Mouse (Mus musculus): Measurements from ENCODE around the gene Hist1h3b. TPM values are rescaled to one million over a fixed set of nuclear protein-coding genes. Genes with fewer than 3 reads are reported as not detected.

Hist1h3b gene
- not detected for polyA plus RNA-seq (2014; fragmentation: Illumina TruSeq; extraction: RNeasy Lipid Tissue Mini Kit (QIAGEN cat#74804); ENCODE audit: low read depth, low replicate concordance)

DNA sequence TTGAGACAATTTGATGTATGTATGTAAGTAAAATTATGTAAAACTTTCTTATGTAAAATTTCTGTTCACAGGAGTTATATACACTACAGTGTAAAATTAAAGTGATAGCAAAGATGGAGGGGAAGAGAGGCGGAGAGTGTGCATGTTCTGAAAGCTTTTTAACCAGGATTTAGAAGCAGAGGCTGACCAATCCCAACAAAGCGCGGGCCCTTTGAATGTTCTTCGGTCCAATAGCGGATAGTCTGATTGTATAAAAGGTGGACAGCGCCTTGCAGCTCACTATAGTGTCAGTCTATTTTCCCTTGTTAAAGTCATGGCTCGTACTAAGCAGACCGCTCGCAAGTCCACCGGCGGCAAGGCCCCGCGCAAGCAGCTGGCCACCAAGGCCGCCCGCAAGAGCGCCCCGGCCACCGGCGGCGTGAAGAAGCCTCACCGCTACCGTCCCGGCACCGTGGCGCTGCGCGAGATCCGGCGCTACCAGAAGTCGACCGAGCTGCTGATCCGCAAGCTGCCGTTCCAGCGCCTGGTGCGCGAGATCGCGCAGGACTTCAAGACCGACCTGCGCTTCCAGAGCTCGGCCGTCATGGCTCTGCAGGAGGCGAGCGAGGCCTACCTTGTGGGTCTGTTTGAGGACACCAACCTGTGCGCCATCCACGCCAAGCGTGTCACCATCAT lies at the start of gene Hist1h3b:
TSS of gene Hist1h3b (plus strand) at position 201 of the 675 bp plus-strand sequence.

DNA sequence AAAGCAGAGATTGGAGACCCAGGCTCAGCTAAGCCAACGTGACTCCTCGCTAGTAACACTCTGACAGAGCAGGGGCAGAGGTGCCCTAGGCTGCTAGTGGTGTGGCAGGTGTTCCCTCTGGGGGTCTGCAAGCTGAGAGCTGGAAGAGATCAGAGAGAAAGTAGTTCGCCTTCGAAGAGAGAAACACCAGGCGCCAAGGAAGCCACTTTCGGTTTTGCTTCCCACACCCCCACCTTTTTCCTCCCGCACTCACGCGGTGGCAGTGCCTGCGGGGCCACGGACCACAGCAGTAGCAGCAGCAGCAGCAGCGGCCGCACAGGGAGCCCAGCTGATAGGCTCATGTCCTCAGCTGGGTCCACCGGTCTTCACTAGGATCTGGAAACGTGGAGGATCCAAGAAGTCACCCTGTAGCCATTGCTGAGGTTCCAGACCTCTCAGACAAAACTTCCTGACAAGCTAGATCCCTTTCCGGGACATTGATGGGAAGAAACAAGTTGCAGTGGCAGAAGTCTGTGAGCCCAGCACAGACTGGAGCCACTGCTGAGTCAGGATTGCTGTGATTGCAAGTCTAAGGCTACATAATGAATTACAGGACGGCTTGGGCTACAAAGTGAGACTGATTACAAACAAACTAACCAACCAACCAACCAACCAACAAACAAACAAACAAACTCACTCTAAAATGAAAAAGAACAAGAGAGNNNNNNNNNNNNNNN lies 41.5 kb upstream of the Hist1h3b start, which contains the start of gene Hfe:
TSS of gene Hfe (minus strand) at position 481 of the 716 bp plus-strand sequence.

DNA sequence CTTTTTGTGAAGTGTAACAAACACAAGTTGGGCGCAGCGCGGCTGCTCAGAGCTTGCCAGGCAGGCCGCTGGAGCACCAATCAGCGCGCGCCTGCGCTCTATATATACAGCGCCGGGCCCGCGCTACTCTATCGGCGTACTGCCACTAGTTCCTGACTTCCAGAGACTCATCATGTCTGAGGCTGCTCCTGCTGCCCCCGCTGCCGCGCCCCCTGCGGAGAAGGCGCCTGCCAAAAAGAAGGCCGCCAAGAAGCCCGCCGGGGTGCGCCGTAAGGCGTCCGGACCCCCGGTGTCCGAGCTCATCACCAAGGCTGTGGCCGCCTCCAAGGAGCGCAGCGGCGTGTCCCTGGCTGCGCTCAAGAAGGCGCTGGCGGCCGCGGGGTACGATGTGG lies 13.4 kb upstream of the Hist1h3b start, which contains the start of gene Hist1h1c:
TSS of gene Hist1h1c (plus strand) at position 132 of the 392 bp plus-strand sequence.

DNA sequence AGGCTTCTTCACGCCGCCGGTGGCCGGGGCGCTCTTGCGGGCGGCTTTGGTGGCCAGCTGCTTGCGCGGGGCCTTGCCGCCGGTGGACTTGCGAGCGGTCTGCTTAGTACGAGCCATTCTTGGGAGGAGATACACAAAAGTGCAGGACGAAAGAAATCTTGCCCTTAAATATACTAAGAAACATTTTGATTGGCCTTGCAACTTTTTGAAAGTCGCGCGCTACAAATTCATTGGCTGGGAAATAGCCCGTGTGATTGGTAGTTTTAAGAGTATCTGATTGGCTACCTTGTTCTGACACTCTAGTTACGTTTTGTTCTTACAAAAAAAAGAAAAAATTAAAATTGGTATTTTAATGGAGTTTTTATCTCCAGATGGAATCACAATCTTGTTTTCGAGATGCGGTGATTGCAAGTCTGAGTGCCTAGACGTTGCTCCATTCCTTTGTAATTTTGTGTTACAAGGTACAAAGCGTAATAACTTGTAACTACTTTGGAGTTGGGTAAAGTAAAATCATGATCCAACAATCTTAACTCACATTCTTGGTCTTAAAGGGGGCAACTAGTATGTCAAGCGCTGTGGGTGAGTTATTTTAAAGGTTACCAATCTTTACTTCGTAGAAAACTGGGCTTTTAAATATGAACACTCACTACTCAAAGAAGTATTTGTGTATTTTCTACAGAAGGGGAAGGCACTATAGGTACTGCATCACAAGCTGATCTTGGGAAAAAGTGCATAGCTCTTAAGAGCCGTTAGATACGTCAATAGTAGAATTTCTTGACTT lies 6.5 kb upstream of the Hist1h3b start, which contains the start of gene Hist1h3c:
TSS of gene Hist1h3c (minus strand) at position 222 of the 781 bp plus-strand sequence.

DNA sequence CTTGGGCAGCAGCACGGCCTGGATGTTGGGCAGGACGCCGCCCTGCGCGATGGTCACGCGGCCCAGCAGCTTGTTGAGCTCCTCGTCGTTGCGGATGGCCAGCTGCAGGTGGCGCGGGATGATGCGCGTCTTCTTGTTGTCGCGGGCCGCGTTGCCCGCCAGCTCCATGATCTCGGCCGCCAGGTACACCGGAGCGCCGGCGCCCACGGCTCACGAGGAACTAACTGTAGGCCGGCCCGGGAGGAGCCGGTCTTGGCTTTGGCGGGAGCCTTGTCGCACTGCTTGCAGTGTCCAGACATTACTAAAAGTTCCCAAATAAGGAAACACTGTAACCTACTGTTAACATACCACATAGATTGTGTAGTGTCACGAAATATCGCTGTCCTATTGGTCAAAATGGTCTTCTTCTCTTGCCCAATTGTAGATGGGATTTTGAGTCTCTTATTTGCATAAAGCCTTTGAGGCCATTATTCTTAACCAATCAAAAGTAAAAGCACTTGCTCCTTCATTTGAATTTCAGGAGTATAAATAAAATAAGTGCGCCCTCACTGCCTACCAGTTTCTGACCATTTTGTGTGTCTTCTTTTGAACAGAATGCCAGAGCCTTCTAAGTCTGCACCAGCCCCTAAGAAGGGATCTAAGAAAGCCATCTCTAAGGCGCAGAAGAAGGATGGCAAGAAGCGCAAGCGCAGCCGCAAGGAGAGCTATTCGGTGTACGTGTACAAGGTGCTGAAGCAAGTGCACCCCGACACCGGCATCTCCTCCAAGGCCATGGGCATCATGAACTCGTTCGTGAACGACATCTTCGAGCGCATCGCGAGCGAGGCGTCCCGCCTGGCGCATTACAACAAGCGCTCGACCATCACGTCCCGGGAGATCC lies 5.6 kb upstream of the Hist1h3b start, which contains the start of gene Hist1h2bb:
TSS of gene Hist1h2bb (plus strand) at position 534 of the 880 bp plus-strand sequence.

DNA sequence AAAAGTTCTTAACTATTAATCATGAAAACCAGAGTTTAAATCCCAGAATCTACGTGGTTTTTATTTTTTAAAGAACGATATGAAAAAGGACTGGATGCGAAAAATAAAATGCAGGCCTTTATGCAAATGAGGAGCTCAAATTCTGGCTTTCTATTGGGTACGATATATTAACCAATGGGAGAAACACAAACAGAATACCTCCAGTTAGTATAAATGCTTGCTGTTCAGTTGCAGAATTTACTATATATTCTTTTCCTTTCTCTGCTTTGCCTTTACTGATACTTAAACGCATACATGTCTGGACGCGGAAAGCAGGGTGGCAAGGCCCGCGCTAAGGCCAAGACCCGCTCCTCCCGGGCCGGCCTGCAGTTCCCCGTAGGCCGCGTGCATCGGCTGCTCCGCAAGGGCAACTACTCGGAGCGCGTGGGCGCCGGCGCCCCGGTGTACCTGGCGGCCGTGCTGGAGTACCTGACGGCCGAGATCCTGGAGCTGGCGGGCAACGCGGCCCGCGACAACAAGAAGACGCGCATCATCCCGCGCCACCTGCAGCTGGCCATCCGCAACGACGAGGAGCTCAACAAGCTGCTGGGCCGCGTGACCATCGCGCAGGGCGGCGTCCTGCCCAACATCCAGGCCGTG lies 1.1 kb upstream of the Hist1h3b start, which contains the start of gene Hist1h2ab:
TSS of gene Hist1h2ab (plus strand) at position 288 of the 639 bp plus-strand sequence.

DNA sequence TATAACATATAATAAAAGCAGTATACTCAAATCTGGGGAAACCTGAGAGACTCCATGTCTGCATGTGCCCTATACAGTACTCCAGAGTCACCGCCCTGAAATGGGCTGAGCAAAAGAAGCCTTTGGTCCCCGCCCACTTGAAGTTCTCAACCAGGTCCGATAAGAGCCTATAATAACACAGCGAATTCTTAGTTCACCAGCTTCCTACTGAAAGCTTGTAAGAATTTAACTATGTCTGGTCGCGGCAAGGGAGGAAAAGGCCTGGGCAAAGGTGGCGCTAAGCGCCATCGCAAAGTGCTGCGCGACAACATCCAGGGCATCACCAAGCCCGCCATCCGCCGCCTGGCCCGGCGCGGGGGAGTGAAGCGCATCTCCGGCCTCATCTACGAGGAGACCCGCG lies 4.7 kb downstream of the Hist1h3b start, which contains the start of gene Hist1h4b:
TSS of gene Hist1h4b (plus strand) at position 224 of the 400 bp plus-strand sequence.

DNA sequence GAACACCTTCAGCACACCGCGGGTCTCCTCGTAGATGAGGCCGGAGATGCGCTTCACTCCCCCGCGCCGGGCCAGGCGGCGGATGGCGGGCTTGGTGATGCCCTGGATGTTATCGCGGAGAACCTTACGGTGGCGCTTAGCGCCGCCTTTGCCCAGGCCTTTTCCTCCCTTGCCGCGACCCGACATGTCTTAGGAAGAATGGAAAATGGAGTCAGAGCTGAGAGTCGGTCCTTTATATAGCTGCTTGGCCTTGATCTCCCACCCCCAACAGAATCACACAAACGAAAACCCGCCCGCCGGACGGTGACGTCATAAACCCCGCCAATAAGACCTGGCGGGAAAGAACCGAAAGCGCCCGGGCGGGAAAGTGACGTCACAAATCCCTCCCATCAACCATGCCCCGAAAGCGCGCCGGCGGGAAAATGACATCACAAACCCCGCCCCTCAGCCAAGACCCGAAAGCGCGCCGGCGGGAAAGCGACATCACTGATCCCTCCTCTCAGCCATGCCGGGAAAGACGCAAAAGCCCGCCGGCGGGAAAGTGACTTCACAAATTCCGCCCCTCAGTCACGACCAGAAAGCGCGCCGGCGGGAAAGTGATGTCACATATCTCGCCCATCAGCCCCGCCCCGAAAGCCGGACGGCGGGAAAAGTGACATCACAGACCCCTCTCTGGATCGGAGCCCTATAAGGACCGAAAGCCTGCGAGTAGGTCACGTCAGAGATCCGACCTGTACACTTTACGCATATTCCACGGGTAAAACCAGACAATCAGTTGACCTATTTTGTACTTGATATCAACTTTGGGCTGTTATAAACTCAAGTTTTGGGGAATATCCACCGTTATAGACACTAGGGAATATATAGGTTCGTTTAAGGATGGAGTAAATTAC lies 9.2 kb downstream of the Hist1h3b start, which contains the start of gene Hist1h4a:
TSS of gene Hist1h4a (minus strand) at position 259 of the 893 bp plus-strand sequence.

DNA sequence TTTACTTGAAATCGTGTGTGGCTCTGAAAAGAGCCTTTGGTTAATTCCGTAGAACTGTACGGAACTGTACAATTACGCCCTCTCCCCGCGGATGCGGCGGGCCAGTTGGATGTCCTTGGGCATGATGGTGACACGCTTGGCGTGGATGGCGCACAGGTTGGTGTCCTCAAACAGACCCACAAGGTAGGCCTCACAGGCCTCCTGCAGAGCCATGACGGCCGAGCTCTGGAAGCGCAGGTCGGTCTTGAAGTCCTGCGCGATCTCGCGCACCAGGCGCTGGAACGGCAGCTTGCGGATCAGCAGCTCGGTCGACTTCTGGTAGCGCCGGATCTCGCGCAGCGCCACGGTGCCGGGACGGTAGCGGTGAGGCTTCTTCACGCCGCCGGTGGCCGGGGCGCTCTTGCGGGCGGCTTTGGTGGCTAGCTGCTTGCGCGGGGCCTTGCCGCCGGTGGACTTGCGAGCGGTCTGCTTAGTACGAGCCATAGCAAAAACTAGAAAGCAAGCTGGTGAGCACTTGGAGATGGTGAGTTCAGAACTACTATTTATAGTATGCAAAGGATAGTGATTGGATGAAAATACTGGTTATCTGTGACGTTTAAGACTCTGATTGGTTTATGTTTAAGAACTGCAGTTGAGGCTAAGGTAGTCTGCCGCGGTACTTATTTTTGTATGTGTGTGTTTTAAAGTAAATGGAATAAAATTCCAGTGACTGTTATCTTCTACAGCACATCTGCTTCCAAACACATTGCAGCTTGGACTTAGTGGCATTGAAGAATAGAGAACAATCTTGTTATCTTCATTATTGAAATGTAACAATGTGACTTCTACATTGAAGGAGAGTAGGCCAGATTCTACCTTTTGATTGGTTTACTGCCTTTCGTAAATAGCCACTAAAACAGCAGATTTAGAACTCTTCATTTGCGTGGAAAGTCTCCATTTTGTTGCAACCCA lies 10.1 kb downstream of the Hist1h3b start, which contains the start of gene Hist1h3a:
TSS of gene Hist1h3a (minus strand) at position 516 of the 951 bp plus-strand sequence.

DNA sequence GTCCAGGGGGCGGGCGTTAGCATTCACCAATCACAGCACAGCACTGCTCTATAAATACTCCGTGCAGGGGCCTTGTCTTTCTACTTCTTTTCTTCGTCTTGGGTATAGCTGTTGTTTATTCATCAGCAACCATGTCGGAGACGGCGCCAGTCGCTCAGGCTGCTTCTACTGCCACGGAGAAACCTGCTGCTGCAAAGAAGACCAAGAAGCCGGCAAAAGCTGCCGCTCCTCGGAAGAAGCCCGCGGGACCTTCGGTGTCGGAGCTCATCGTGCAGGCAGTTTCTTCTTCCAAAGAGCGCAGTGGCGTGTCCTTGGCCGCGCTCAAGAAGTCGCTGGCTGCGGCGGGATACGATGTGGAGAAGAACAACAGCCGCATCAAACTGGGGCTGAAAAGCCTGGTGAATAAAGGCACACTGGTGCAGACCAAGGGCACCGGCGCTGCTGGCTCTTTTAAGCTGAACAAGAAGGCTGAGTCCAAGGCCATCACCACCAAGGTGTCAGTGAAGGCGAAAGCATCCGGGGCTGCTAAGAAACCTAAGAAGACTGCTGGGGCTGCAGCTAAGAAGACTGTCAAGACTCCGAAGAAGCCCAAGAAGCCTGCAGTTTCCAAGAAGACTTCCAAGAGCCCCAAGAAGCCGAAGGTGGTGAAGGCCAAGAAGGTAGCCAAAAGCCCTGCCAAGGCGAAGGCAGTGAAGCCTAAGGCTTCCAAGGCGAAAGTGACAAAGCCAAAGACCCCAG lies 11.7 kb downstream of the Hist1h3b start, which contains the start of gene Hist1h1a:
TSS of gene Hist1h1a (plus strand) at position 81 of the 738 bp plus-strand sequence.

DNA sequence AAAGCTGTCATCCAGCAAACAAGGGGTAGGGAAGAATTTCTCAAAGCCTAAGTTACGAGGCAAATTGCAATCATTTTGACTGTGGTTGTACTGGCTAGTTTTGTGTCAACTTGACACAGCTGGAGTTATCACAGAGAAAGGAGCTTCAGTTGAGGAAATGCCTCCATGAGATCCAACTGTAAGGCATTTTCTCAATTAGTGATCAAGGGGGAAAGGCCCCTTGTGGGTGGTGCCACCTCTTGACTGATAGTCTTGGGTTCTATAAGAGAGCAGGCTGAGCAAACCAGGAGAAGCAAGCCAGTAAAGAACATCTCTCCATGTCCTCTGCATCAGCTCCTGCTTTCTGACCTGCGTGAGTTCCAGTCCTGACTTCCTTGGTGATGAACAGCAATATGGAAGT lies 17.5 kb downstream of the Hist1h3b start, which contains the start of gene Trim38:
TSS of gene Trim38 (plus strand) at position 301 of the 400 bp plus-strand sequence.

Other genes with a start within 250 kb of the Hist1h3b start
- 46.3 TPM for gene Hist1h4h, start 221.2 kb upstream of the Hist1h3b start, polyA plus RNA-seq (2014; fragmentation: Illumina TruSeq; extraction: RNeasy Lipid Tissue Mini Kit (QIAGEN cat#74804); ENCODE audit: low read depth, low replicate concordance)
- 2.5 TPM for gene Hist1h2af, start 218.4 kb upstream of the Hist1h3b start, polyA plus RNA-seq (2014; fragmentation: Illumina TruSeq; extraction: RNeasy Lipid Tissue Mini Kit (QIAGEN cat#74804); ENCODE audit: low read depth, low replicate concordance)
- gene Hist1h3g, start 216.8 kb upstream of the Hist1h3b start, polyA plus RNA-seq (2014; fragmentation: Illumina TruSeq; extraction: RNeasy Lipid Tissue Mini Kit (QIAGEN cat#74804); ENCODE audit: low read depth, low replicate concordance), result not detected
- gene Hist1h2bh, start 208.9 kb upstream of the Hist1h3b start, polyA plus RNA-seq (2014; fragmentation: Illumina TruSeq; extraction: RNeasy Lipid Tissue Mini Kit (QIAGEN cat#74804); ENCODE audit: low read depth, low replicate concordance), result 0.89 TPM
- gene Hist1h3f, start 208.2 kb upstream of the Hist1h3b start, polyA plus RNA-seq (2014; fragmentation: Illumina TruSeq; extraction: RNeasy Lipid Tissue Mini Kit (QIAGEN cat#74804); ENCODE audit: low read depth, low replicate concordance), result 0.68 TPM
- not detected for gene Hist1h4f, start 200.6 kb upstream of the Hist1h3b start, polyA plus RNA-seq (2014; fragmentation: Illumina TruSeq; extraction: RNeasy Lipid Tissue Mini Kit (QIAGEN cat#74804); ENCODE audit: low read depth, low replicate concordance)
- gene Hist1h1d, start 199.0 kb upstream of the Hist1h3b start, polyA plus RNA-seq (2014; fragmentation: Illumina TruSeq; extraction: RNeasy Lipid Tissue Mini Kit (QIAGEN cat#74804); ENCODE audit: low read depth, low replicate concordance), result 0.21 TPM
- not detected for gene Hist1h3e, start 189.9 kb upstream of the Hist1h3b start, polyA plus RNA-seq (2014; fragmentation: Illumina TruSeq; extraction: RNeasy Lipid Tissue Mini Kit (QIAGEN cat#74804); ENCODE audit: low read depth, low replicate concordance)
- not detected for gene Hist1h2ae, start 181.0 kb upstream of the Hist1h3b start, polyA plus RNA-seq (2014; fragmentation: Illumina TruSeq; extraction: RNeasy Lipid Tissue Mini Kit (QIAGEN cat#74804); ENCODE audit: low read depth, low replicate concordance)
- gene Hist1h2bg, start 180.9 kb upstream of the Hist1h3b start, polyA plus RNA-seq (2014; fragmentation: Illumina TruSeq; extraction: RNeasy Lipid Tissue Mini Kit (QIAGEN cat#74804); ENCODE audit: low read depth, low replicate concordance), result not detected
- not detected for gene Hist1h2bf, start 178.1 kb upstream of the Hist1h3b start, polyA plus RNA-seq (2014; fragmentation: Illumina TruSeq; extraction: RNeasy Lipid Tissue Mini Kit (QIAGEN cat#74804); ENCODE audit: low read depth, low replicate concordance)
- gene Hist1h2ad, start 177.9 kb upstream of the Hist1h3b start, polyA plus RNA-seq (2014; fragmentation: Illumina TruSeq; extraction: RNeasy Lipid Tissue Mini Kit (QIAGEN cat#74804); ENCODE audit: low read depth, low replicate concordance), result not detected
- gene Hist1h3d, start 176.5 kb upstream of the Hist1h3b start, polyA plus RNA-seq (2014; fragmentation: Illumina TruSeq; extraction: RNeasy Lipid Tissue Mini Kit (QIAGEN cat#74804); ENCODE audit: low read depth, low replicate concordance), result 0.76 TPM
- gene Hist1h4d, start 170.7 kb upstream of the Hist1h3b start, polyA plus RNA-seq (2014; fragmentation: Illumina TruSeq; extraction: RNeasy Lipid Tissue Mini Kit (QIAGEN cat#74804); ENCODE audit: low read depth, low replicate concordance), result not detected
- gene Hist1h2be, start 131.1 kb upstream of the Hist1h3b start, polyA plus RNA-seq (2014; fragmentation: Illumina TruSeq; extraction: RNeasy Lipid Tissue Mini Kit (QIAGEN cat#74804); ENCODE audit: low read depth, low replicate concordance), result 8.1 TPM
- 3.8 TPM for gene Hist1h1e, start 129.7 kb upstream of the Hist1h3b start, polyA plus RNA-seq (2014; fragmentation: Illumina TruSeq; extraction: RNeasy Lipid Tissue Mini Kit (QIAGEN cat#74804); ENCODE audit: low read depth, low replicate concordance)
- gene Hist1h2ac, start 68.3 kb upstream of the Hist1h3b start, polyA plus RNA-seq (2014; fragmentation: Illumina TruSeq; extraction: RNeasy Lipid Tissue Mini Kit (QIAGEN cat#74804); ENCODE audit: low read depth, low replicate concordance), result 1.0 TPM
- 121 TPM for gene Hist1h2bc, start 68.1 kb upstream of the Hist1h3b start, polyA plus RNA-seq (2014; fragmentation: Illumina TruSeq; extraction: RNeasy Lipid Tissue Mini Kit (QIAGEN cat#74804); ENCODE audit: low read depth, low replicate concordance)
- gene Hist1h1t, start 56.5 kb upstream of the Hist1h3b start, polyA plus RNA-seq (2014; fragmentation: Illumina TruSeq; extraction: RNeasy Lipid Tissue Mini Kit (QIAGEN cat#74804); ENCODE audit: low read depth, low replicate concordance), result not detected
- gene Hist1h4c, start 53.8 kb upstream of the Hist1h3b start, polyA plus RNA-seq (2014; fragmentation: Illumina TruSeq; extraction: RNeasy Lipid Tissue Mini Kit (QIAGEN cat#74804); ENCODE audit: low read depth, low replicate concordance), result not detected
- gene Hfe, start 41.4 kb upstream of the Hist1h3b start, polyA plus RNA-seq (2014; fragmentation: Illumina TruSeq; extraction: RNeasy Lipid Tissue Mini Kit (QIAGEN cat#74804); ENCODE audit: low read depth, low replicate concordance), result 35.3 TPM
- gene Hist1h1c, start 13.5 kb upstream of the Hist1h3b start, polyA plus RNA-seq (2014; fragmentation: Illumina TruSeq; extraction: RNeasy Lipid Tissue Mini Kit (QIAGEN cat#74804); ENCODE audit: low read depth, low replicate concordance), result 171 TPM
- gene Hist1h3c, start 6.7 kb upstream of the Hist1h3b start, polyA plus RNA-seq (2014; fragmentation: Illumina TruSeq; extraction: RNeasy Lipid Tissue Mini Kit (QIAGEN cat#74804); ENCODE audit: low read depth, low replicate concordance), result not detected
- not detected for gene Hist1h2bb, start 5.5 kb upstream of the Hist1h3b start, polyA plus RNA-seq (2014; fragmentation: Illumina TruSeq; extraction: RNeasy Lipid Tissue Mini Kit (QIAGEN cat#74804); ENCODE audit: low read depth, low replicate concordance)
- gene Hist1h2ab, start 1.1 kb upstream of the Hist1h3b start, polyA plus RNA-seq (2014; fragmentation: Illumina TruSeq; extraction: RNeasy Lipid Tissue Mini Kit (QIAGEN cat#74804); ENCODE audit: low read depth, low replicate concordance), result not detected
- gene Hist1h4b, start 4.7 kb downstream of the Hist1h3b start, polyA plus RNA-seq (2014; fragmentation: Illumina TruSeq; extraction: RNeasy Lipid Tissue Mini Kit (QIAGEN cat#74804); ENCODE audit: low read depth, low replicate concordance), result not detected
- not detected for gene Hist1h4a, start 9.0 kb downstream of the Hist1h3b start, polyA plus RNA-seq (2014; fragmentation: Illumina TruSeq; extraction: RNeasy Lipid Tissue Mini Kit (QIAGEN cat#74804); ENCODE audit: low read depth, low replicate concordance)
- gene Hist1h3a, start 10.1 kb downstream of the Hist1h3b start, polyA plus RNA-seq (2014; fragmentation: Illumina TruSeq; extraction: RNeasy Lipid Tissue Mini Kit (QIAGEN cat#74804); ENCODE audit: low read depth, low replicate concordance), result not detected
- gene Hist1h1a, start 11.4 kb downstream of the Hist1h3b start, polyA plus RNA-seq (2014; fragmentation: Illumina TruSeq; extraction: RNeasy Lipid Tissue Mini Kit (QIAGEN cat#74804); ENCODE audit: low read depth, low replicate concordance), result not detected
- gene Trim38, start 17.6 kb downstream of the Hist1h3b start, polyA plus RNA-seq (2014; fragmentation: Illumina TruSeq; extraction: RNeasy Lipid Tissue Mini Kit (QIAGEN cat#74804); ENCODE audit: low read depth, low replicate concordance), result 0.31 TPM
- not detected for gene Slc17a2, start 54.7 kb downstream of the Hist1h3b start, polyA plus RNA-seq (2014; fragmentation: Illumina TruSeq; extraction: RNeasy Lipid Tissue Mini Kit (QIAGEN cat#74804); ENCODE audit: low read depth, low replicate concordance)
- gene Slc17a3, start 87.2 kb downstream of the Hist1h3b start, polyA plus RNA-seq (2014; fragmentation: Illumina TruSeq; extraction: RNeasy Lipid Tissue Mini Kit (QIAGEN cat#74804); ENCODE audit: low read depth, low replicate concordance), result 0.34 TPM
- gene Slc17a1, start 115.5 kb downstream of the Hist1h3b start, polyA plus RNA-seq (2014; fragmentation: Illumina TruSeq; extraction: RNeasy Lipid Tissue Mini Kit (QIAGEN cat#74804); ENCODE audit: low read depth, low replicate concordance), result not detected
- not detected for gene Slc17a4, start 162.7 kb downstream of the Hist1h3b start, polyA plus RNA-seq (2014; fragmentation: Illumina TruSeq; extraction: RNeasy Lipid Tissue Mini Kit (QIAGEN cat#74804); ENCODE audit: low read depth, low replicate concordance)
- gene Hist1h2ba, start 181.9 kb downstream of the Hist1h3b start, polyA plus RNA-seq (2014; fragmentation: Illumina TruSeq; extraction: RNeasy Lipid Tissue Mini Kit (QIAGEN cat#74804); ENCODE audit: low read depth, low replicate concordance), result not detected
- not detected for gene Hist1h2aa, start 182.2 kb downstream of the Hist1h3b start, polyA plus RNA-seq (2014; fragmentation: Illumina TruSeq; extraction: RNeasy Lipid Tissue Mini Kit (QIAGEN cat#74804); ENCODE audit: low read depth, low replicate concordance)
- gene Scgn, start 238.9 kb downstream of the Hist1h3b start, polyA plus RNA-seq (2014; fragmentation: Illumina TruSeq; extraction: RNeasy Lipid Tissue Mini Kit (QIAGEN cat#74804); ENCODE audit: low read depth, low replicate concordance), result not detected